Mouse (Mus musculus): Measurements from ENCODE around the gene Cd3e.

DNA sequence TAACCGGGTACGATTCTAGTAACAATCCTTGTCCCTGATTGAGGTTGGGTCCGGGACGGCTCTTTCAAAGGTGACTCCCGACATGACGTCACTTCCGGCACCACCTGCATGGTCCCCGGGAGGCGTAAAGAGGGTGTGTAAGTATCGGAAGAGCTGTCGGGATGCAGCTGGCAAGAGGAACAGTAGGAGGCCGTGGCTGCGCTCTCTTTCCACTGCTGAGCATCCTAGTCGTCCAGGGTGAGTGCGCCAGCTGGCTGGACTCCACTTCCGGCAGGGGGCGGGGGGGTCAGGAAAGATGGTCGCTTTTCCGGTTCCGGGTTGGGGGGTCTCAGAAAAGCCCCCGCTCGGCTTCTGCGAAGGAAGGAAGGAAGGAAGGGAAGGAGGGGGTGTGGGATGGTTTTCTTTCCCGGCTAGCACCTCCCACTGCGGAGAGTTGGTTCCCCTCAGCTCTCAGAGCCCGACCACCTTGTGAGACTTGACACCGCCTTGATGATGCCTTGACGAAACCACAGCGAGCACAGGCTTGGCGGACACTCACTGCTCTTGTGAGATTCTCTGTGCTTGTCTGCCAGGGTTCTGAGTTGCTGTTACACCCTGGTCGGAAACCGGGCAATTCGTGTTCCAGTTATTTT, 45.8 kb upstream of the Cd3e start, which contains the start of gene Mpzl3:
- TF ChIP-seq POLR2A (IDR thresholded peaks at IDR 0.05; ENCODE audit: extremely low read depth, insufficient read depth, low read length), result no peak
- TF ChIP-seq CTCF (IDR thresholded peaks at IDR 0.05; ENCODE audit: low read depth, low read length), result no peak

All from liver, adult 2 months (tissue).